Mouse (Mus musculus) frontal cortex, adult 2 months (tissue): ENCODE results near the gene Dusp10. TPM values are rescaled to one million over a fixed set of nuclear protein-coding genes. Genes with fewer than 3 reads are reported as not detected.

Experiments
- DNase-seq, 2 experiments: peaks; one replicate each; pipeline ENCODE4 v3.0.0; 2022; ENCODE audit warnings: low spot score in 1 of 2; ENCODE audit errors: extremely low spot score in 1 of 2
- polyA plus RNA-seq: library from polyadenylated mRNA; depleted of rRNA; stranded (reverse); fragments of >200 nt; gene quantifications from 2 replicates; pipeline ENCODE4 v1.2.3, GENCODE M21; 2012

Gene Dusp10
- polyA plus RNA-seq, 1 experiment: 7.2 TPM

GRCm38 (mm10) chr1:184027039-184027438 lies 13.9 kb downstream of the Dusp10 start:
- DNase-seq: no peak

DNA sequence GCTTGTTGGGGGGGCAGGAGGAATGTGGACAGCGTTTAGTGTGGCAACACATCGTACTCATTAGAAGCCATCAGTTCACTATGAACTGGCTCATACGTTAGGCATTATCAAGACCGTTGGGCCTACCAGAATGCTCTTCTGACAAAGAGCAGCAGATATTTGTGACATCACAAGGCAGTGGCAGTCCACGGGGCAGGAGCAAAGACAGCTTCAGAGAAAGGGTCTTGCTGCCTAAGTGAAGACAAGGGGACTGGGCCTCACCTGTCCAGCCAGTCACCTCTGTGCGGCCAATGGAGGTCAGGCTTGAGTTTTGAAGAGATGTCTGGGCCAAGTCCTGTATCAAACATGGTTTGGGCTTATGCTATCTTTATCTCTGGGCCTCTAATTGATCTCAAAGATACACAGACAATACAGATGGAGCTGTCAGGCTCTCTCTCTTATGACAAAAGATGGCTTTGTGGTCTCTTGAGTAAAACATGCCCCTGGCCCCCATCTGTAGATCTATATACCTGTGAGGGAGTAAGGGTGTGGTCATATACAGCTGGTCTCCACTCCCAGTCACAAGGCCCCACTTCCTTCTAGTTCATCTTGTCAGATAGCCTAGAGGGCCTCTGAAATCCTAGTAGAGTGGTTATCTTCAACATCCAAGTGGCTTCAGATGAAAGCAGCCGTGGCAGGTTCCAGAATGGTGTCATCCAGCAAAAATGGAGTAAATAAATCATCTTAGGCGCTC lies 17.1 kb downstream of the Dusp10 start:
- DNase-seq: no peak

- DNase-seq: no peak
These were observed 19.7 kb downstream of the Dusp10 start for GRCm38 (mm10) chr1:184032682-184033389.

- peak in 1 of 2 experiments; percentile 51 for DNase-seq
These were observed 20.4 kb downstream of the Dusp10 start for GRCm38 (mm10) chr1:184033390-184034010.

DNA sequence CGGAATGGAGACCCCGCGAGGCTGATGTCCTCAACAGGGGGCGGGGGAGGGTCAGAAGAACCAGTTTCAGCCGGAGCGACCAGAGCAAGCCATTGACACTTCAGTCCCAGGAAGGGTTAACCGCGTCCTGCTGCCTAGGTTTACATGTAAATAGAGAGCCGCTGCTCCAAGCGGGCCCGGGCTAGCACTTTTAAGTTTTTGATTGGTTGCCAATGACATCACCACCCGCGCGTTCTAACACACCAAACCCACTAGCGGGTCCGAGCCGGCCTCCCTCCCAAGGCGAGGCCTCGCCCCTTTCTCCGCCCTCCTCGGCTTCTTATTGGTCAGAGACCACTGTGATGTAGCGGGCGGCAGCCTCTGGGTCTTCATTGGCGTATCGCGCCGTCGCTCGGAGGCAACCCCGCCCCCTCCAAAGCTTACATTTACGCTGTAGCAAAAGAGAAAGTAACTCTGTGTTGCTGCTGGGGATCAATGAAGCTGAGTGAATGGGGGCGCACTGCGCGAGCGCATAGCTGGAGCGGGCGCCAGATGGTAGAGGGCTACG lies 21.0 kb downstream of the Dusp10 start, which contains the start of gene 1700056E22Rik:
Gene 1700056E22Rik, minus strand, starts transcription at position 291 of the 547 bp plus-strand sequence.
- peak; percentile 98 for DNase-seq

GRCm38 (mm10) chr1:184034741-184035181 lies 21.7 kb downstream of the Dusp10 start:
- DNase-seq: no peak

GRCm38 (mm10) chr1:184035346-184035903 lies 22.3 kb downstream of the Dusp10 start:
- no peak for DNase-seq

- no peak for DNase-seq
These were observed 24.7 kb downstream of the Dusp10 start for GRCm38 (mm10) chr1:184037802-184038201.

- no peak for DNase-seq
These were observed 26.2 kb downstream of the Dusp10 start for GRCm38 (mm10) chr1:184039301-184039700.

DNA sequence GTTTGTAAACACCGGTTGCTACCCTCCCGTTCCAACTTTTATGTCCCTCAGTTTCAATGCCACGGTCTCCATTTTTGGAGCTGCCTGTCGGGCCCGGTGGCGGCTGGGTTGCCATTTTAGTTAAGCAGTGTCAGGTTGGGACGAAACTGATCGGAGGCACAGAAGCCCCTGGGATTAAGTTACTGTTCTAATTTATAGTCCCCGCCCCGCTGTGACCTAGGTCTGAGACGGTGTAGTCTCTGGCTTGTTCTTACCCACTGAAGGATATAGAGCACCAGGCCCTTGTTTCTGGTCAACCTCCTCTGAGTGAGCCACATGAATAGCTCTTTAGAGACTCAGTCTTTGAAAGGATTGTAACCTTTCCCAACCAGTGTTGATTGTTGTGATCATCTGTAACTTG lies 27.1 kb downstream of the Dusp10 start:
- no peak for DNase-seq

- no peak for DNase-seq
These were observed 27.8 kb downstream of the Dusp10 start for GRCm38 (mm10) chr1:184040906-184041305.

- no peak for DNase-seq
These were observed 28.9 kb downstream of the Dusp10 start for GRCm38 (mm10) chr1:184041778-184042573.

- no peak for DNase-seq
These were observed 29.6 kb downstream of the Dusp10 start for GRCm38 (mm10) chr1:184042745-184043144.

GRCm38 (mm10) chr1:184043391-184043790 lies 30.3 kb downstream of the Dusp10 start:
- no peak for DNase-seq

- no peak for DNase-seq
These were observed 33.1 kb downstream of the Dusp10 start for GRCm38 (mm10) chr1:184046070-184046677.

DNA sequence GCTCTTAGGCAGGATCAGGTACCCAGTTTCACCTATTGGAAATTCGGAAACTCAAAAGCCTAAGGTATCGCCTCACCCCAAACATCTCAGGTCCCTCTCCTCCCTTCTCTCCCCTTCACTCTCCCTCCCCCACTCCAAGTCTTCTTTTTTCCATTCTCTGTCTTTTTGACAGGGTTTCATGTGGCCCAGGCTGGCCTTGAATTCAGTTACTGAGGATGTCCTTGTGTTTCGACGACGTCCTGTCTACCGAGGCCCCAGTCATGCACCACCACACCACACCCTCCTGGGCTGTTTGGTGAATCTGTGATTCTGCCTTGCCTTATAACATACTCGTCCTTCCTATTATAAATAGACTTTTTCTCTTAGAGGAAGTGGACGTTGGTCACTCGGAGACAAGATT lies 34.7 kb downstream of the Dusp10 start:
- DNase-seq: no peak

DNA sequence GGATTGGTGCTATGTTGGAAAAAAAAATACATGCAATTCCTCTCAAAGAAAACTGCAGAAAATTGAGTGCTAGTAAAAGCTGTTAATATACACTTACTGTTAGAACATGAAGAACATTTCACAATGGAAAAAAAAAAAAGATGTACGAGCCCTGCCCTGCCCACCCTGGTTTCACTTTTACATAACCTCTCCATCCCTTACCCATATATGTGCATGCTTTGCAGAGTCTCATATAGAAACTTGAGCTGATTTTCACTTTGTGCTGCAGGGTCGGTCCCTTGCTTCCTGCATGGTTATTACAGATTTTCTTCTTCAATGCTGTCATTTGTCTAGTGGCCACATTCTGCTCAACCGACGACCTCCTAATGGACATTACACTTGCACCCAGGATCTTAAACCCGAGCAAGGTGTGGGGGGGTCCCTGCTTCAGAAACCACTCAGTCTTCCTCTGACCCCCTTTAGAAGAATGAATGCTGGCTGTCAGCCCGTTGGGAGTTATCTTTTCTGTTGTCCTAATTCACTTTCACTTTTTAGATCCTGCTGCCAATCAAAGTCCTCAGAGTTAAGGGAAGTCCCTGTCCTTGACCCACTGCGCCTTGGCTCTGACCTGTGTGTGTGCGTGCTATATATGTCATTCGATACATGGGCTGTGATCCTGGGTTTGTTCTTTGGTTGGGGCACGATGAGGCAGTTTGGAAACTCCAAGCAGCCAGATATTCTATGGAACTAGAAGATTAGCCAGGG lies 35.7 kb downstream of the Dusp10 start:
- DNase-seq: no peak

DNA sequence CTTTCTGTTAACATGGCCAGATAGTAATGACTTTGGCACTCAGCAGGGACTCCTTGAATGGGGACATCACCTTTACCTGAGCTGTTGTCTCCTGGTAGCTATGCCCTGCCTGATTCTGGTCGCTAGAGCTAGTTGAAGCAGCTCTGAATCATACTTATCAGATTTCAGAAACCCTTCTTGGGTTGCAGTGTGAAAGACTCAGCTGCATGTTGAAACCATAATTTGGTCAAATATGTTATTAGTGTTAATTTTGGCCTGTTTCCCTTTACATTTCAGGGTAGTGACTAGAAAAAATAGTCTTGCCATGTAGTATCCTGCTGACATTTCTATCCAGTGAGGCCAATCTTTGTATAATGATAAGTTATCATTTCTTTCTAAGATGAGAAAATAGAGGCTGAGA lies 38.2 kb downstream of the Dusp10 start:
- no peak for DNase-seq

- DNase-seq: no peak
These were observed 38.7 kb downstream of the Dusp10 start for GRCm38 (mm10) chr1:184051824-184052223.
